In the genomic region with DNA sequence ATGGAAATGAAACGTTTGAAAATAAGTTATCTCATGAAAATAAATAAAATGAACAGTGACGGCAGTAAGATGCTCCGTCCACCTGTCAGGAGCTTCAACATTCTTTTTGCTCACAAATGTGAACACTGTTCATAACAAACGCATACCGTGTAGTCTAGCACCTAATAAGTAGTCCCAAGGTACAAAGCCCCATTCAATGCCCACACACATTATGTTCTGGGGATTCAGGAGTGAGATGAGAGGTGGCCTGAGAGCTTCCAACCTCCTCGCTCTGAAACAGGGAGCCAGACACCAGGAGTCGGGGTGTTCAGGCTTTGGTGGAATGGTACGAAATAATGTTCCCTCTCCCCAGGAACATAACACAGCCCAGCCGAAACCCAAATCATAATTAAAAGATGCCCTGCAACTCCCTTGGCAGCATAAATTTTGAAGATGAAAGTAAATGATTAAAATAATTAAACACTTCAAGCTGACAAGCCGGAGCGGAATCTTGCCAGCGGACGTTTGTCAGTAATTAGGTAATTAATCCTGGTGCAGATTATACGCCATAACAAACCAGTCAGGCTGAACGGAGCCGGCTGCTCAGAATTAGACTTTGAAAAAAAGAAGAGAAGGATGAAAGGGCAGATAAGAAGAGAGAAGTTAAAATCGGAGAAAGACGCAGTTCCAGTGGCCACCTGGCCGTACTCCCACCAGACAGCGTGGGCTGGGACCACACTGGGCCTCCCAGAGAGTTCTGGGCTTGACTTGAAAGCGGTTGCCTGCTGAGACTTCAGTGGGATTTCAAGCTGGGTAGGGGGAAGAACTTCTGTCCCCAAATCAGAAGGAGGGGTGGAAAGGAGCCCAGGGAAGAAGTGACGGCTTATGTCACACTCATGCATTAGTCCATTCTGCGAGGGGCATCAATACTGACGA, we compare ENCODE assay signal across 13 mouse cellular contexts. TPM values are rescaled to one million over a fixed set of nuclear protein-coding genes. Genes with fewer than 3 reads are reported as not detected.
DNase-seq lines count a peak whose midpoint lies in the region; ATAC-seq and TF ChIP-seq lines count a peak whose summit lies in the region.
"Had no signal": no experiment of that assay in that cellular context is flagged by ENCODE, and none has a peak within 500 bp of the region (broad histone marks: within the 10 kb centered on the region; RNA-seq: fewer than 3 reads in every experiment).

No protein-coding gene starts in this region.

- H3K4me2 ChIP-seq in kidney, embryonic 16.5 days (replicated peaks; ENCODE audit: low read depth, low read length) = no peak overlapping the region
- H3K4me2 ChIP-seq in forebrain, embryonic 15.5 days (replicated peaks) = peak overlapping the region; percentile 26
- H3K4me2 ChIP-seq in midbrain, embryonic 14.5 days (ENCODE audit: low read length) = peak overlapping the region; percentile 5; the same call in 1 of the 2 replicates
- H3K4me2 ChIP-seq: embryonic facial prominence, embryonic 12.5 days; heart, embryonic 13.5 days had no signal

- no peaks in the 10 kb centered on the region for H3K4me1 ChIP-seq in kidney, adult 2 months (ENCODE audit: control insufficient read depth, insufficient read depth, low read length)
- H3K4me1 ChIP-seq in kidney, embryonic 16.5 days (ENCODE audit: insufficient read depth, low read length) = no peaks in the 10 kb centered on the region
- peaks cover 14% of the 10 kb centered on the region for H3K4me1 ChIP-seq in forebrain, embryonic 15.5 days
- peaks cover 10% of the 10 kb centered on the region for H3K4me1 ChIP-seq in midbrain, embryonic 14.5 days (ENCODE audit: control insufficient read depth, insufficient read depth, low read length)
- H3K4me1 ChIP-seq: embryonic facial prominence, embryonic 12.5 days; heart, embryonic 13.5 days had no signal

- DNase-seq in kidney, adult 2 months = peak; percentile 60
- DNase-seq in brain, embryonic 18.5 days (ENCODE audit: low read depth, low spot score) = peak; percentile 32
- DNase-seq in midbrain, embryonic 14.5 days = peak; percentile 76
- DNase-seq in urinary bladder, postnatal 14 days (ENCODE audit: low spot score) = no peak
- no peak for DNase-seq in adrenal gland, postnatal 36 days
- DNase-seq: lung, adult 18-20 months; right cerebral cortex, adult 18-20 months had no signal

- H3K27ac ChIP-seq in kidney, adult 2 months (ENCODE audit: insufficient read depth, low read depth, low read length) = no peak overlapping the region
- H3K27ac ChIP-seq in kidney, embryonic 16.5 days (ENCODE audit: low read length) = no peak overlapping the region
- H3K27ac ChIP-seq in forebrain, embryonic 15.5 days (replicated peaks) = peak overlapping the region; percentile 80
- H3K27ac ChIP-seq in midbrain, embryonic 14.5 days (replicated peaks; ENCODE audit: low read depth, low read length) = peak overlapping the region; percentile 49; the same call in 1 of the 2 replicates
- H3K27ac ChIP-seq: embryonic facial prominence, embryonic 12.5 days; heart, embryonic 13.5 days had no signal

- no peak for TF ChIP-seq POLR2A in kidney, adult 2 months (IDR thresholded peaks at IDR 0.05; ENCODE audit: low read depth, low read length)

- WGBS in kidney, adult 2 months = 28% methylated on average over 24 of the region's 24 CpGs
- WGBS in kidney, embryonic 16.5 days = 29% methylated on average over 24 of the region's 24 CpGs
- 7% methylated on average over 24 of the region's 24 CpGs for WGBS in forebrain, embryonic 15.5 days
- 16% methylated on average over 24 of the region's 24 CpGs for WGBS in midbrain, embryonic 14.5 days

- H3K27me3 ChIP-seq in kidney, adult 2 months (replicated peaks; ENCODE audit: control insufficient read depth, insufficient read depth, low read length) = no peaks in the 10 kb centered on the region
- peaks cover 28% of the 10 kb centered on the region for H3K27me3 ChIP-seq in kidney, embryonic 16.5 days (ENCODE audit: insufficient read depth, low read length)
- H3K27me3 ChIP-seq in forebrain, embryonic 15.5 days = no peaks in the 10 kb centered on the region
- 0 out of 2 replicates have a peak, but pooled peaks cover 4% of the 10 kb centered on the region for H3K27me3 ChIP-seq in midbrain, embryonic 14.5 days (ENCODE audit: control insufficient read depth, insufficient read depth, low read length)
- H3K27me3 ChIP-seq: embryonic facial prominence, embryonic 12.5 days had no signal

- H3K36me3 ChIP-seq in kidney, adult 2 months (ENCODE audit: control insufficient read depth, insufficient read depth, low read length) = no peaks in the 10 kb centered on the region
- no peaks in the 10 kb centered on the region for H3K36me3 ChIP-seq in kidney, embryonic 16.5 days (ENCODE audit: insufficient read depth, low read length)
- H3K36me3 ChIP-seq in forebrain, embryonic 15.5 days = no peaks in the 10 kb centered on the region
- H3K36me3 ChIP-seq in midbrain, embryonic 14.5 days (ENCODE audit: control insufficient read depth, insufficient read depth, low read length) = no peaks in the 10 kb centered on the region
- H3K36me3 ChIP-seq: embryonic facial prominence, embryonic 12.5 days; heart, embryonic 13.5 days had no signal

- no peaks in the 10 kb centered on the region for H3K9me3 ChIP-seq in kidney, embryonic 16.5 days (ENCODE audit: low read length)
- H3K9me3 ChIP-seq in forebrain, embryonic 15.5 days = no peaks in the 10 kb centered on the region
- no peaks in the 10 kb centered on the region for H3K9me3 ChIP-seq in midbrain, embryonic 14.5 days (ENCODE audit: control insufficient read depth, low read length)
- H3K9me3 ChIP-seq: embryonic facial prominence, embryonic 12.5 days; heart, embryonic 13.5 days had no signal

- no peak overlapping the region for H3K9ac ChIP-seq in kidney, embryonic 16.5 days (replicated peaks; ENCODE audit: low read length)
- H3K9ac ChIP-seq in forebrain, embryonic 15.5 days (replicated peaks) = no peak overlapping the region
- H3K9ac ChIP-seq in midbrain, embryonic 14.5 days (replicated peaks; ENCODE audit: low read length) = no peak overlapping the region
- H3K9ac ChIP-seq: embryonic facial prominence, embryonic 12.5 days; heart, embryonic 13.5 days had no signal

- TF ChIP-seq CTCF in kidney, adult 2 months (conservative IDR thresholded peaks at IDR 0.05; ENCODE audit: insufficient read depth, insufficient read length, low read depth, low read length) = no peak

- no peak for ATAC-seq in kidney, embryonic 16.5 days (ENCODE audit: low FRiP score, low TSS enrichment)
- peak; percentile 86 for ATAC-seq in forebrain, embryonic 15.5 days (replicated peaks)
- no peak for ATAC-seq in midbrain, embryonic 14.5 days (ENCODE audit: low FRiP score, low TSS enrichment)
- ATAC-seq in megakaryocyte progenitor cell, adult 5-6 weeks (replicated peaks; ENCODE audit: poor library complexity) = no peak
- ATAC-seq: intestine, postnatal 0 days had no signal

- no peak overlapping the region for H3K4me3 ChIP-seq in kidney, adult 2 months (ENCODE audit: insufficient read depth, low read depth, low read length)
- no peak overlapping the region for H3K4me3 ChIP-seq in kidney, embryonic 16.5 days (ENCODE audit: low read length)
- no peak overlapping the region for H3K4me3 ChIP-seq in forebrain, embryonic 15.5 days
- no peak overlapping the region for H3K4me3 ChIP-seq in midbrain, embryonic 14.5 days (replicated peaks; ENCODE audit: low read depth, low read length)
- H3K4me3 ChIP-seq: embryonic facial prominence, embryonic 12.5 days; heart, embryonic 13.5 days had no signal

RNA-seq across cellular contexts. Expression of gene Psmb2, which starts 29.2 kb away (rescaled TPM):
- 180 and 189 TPM in 2 replicates for polyA plus RNA-seq in kidney, adult 2 months (2012; rRNA removed)
- polyA plus RNA-seq in kidney, embryonic 16.5 days (2015; fragmentation: Nextera tagmentation; extraction: Ambion mirVana) = 457 and 483 TPM in 2 replicates
- polyA plus RNA-seq in forebrain, embryonic 15.5 days (2015; fragmentation: Nextera tagmentation; extraction: Ambion mirVana) = 449 and 456 TPM in 2 replicates
- 442 and 480 TPM in 2 replicates for polyA plus RNA-seq in midbrain, embryonic 14.5 days (2014; fragmentation: Nextera tagmentation; extraction: Ambion mirVana)
- total RNA-seq in adrenal gland, postnatal 36 days (2021) = 100 to 1,000 TPM; 154 to 155 TPM
- total RNA-seq in megakaryocyte progenitor cell, adult 5-6 weeks (2015) = 240 and 298 TPM in 2 replicates
- 112 and 159 TPM in 2 replicates for total RNA-seq in megakaryocyte progenitor cell, adult 5-6 weeks (2017)

RNA-seq across cellular contexts. Expression of gene 5730409E04Rik, which starts 38.6 kb away (rescaled TPM):
- polyA plus RNA-seq in kidney, adult 2 months (2012; rRNA removed) = 6.9 and 7.5 TPM in 2 replicates
- 1.5 and 2.2 TPM in 2 replicates for polyA plus RNA-seq in kidney, embryonic 16.5 days (2015; fragmentation: Nextera tagmentation; extraction: Ambion mirVana)
- polyA plus RNA-seq in forebrain, embryonic 15.5 days (2015; fragmentation: Nextera tagmentation; extraction: Ambion mirVana) = 4.8 and 5.3 TPM in 2 replicates
- 8.1 and 14.5 TPM in 2 replicates for polyA plus RNA-seq in midbrain, embryonic 14.5 days (2014; fragmentation: Nextera tagmentation; extraction: Ambion mirVana)
- 10 to 100 TPM; 10.6 to 15.6 TPM for total RNA-seq in adrenal gland, postnatal 36 days (2021)
- 1.3 and 1.7 TPM in 2 replicates for total RNA-seq in megakaryocyte progenitor cell, adult 5-6 weeks (2015)
- total RNA-seq in megakaryocyte progenitor cell, adult 5-6 weeks (2017) = 2.2 and 2.3 TPM in 2 replicates

Comparison
In these comparisons a context has a peak if more than half of its experiments do, and no peak if none do; other contexts are left out.
1. DNase-seq: peak in kidney, adult 2 months (single experiment), brain, embryonic 18.5 days (single experiment) and midbrain, embryonic 14.5 days (single experiment); none in urinary bladder, postnatal 14 days (single experiment) and adrenal gland, postnatal 36 days (0 of 2).
2. H3K27ac ChIP-seq: peak in forebrain, embryonic 15.5 days (single experiment) and midbrain, embryonic 14.5 days (single experiment); none in kidney, adult 2 months (single experiment) and kidney, embryonic 16.5 days (single experiment).